Mouse (Mus musculus) ES-Bruce4 (cell line): ENCODE data around the gene Ddrgk1.

Experiments used
- CTCF ChIP-seq: IDR thresholded peaks from one replicate; pipeline ENCODE4 v1.8.1; 2011; ENCODE audit warnings: low read depth, low read length
- EP300 ChIP-seq: IDR thresholded peaks from 2 replicates; pipeline ENCODE4 v1.6.1; 2011; ENCODE audit warnings: low read depth, low read length; ENCODE audit not compliant: insufficient read depth
- POLR2A ChIP-seq: IDR thresholded peaks from one replicate; pipeline ENCODE4 v1.8.1; 2011; ENCODE audit warnings: low read length; ENCODE audit not compliant: insufficient read depth

DNA sequence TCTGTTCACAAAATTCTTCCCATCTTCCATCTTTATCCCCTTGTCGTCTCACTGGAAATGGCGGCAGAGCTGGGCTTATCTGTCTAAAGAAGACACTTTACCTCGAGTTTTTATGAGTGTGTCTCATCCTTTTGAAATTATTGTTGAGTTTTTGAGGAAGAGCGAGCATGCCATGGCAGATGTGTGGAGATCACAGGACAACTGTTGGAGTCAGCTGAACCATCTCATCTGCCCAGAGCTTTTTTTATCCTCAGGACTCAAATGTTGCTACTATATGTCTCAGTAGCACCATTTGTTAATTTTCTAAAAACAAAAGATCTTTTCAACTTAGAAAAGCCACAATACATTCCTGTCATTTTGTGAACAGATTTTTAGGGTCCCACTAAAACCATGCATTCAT is 19.3 kb downstream of the Ddrgk1 start:
- no peak for TF ChIP-seq CTCF
- TF ChIP-seq POLR2A = no peak
- TF ChIP-seq EP300 = no peak
